Mouse (Mus musculus): ENCODE measurements around the gene Efcab11.

Gene Efcab11

GRCm38 (mm10) chr12:99795921-99796320 is 88.3 kb downstream of the Efcab11 start:
- DNase-seq, result no peak

GRCm38 (mm10) chr12:99794792-99795620 is 89.2 kb downstream of the Efcab11 start:
- no peak for DNase-seq

GRCm38 (mm10) chr12:99794158-99794515 is 90.1 kb downstream of the Efcab11 start:
- no peak for DNase-seq

GRCm38 (mm10) chr12:99793465-99794157 is 90.6 kb downstream of the Efcab11 start:
- DNase-seq, result no peak

GRCm38 (mm10) chr12:99789283-99789960 is 94.8 kb downstream of the Efcab11 start:
- DNase-seq, result no peak

GRCm38 (mm10) chr12:99781774-99782173 is 102.5 kb downstream of the Efcab11 start:
- no peak for DNase-seq

- DNase-seq, result no peak
Measured at GRCm38 (mm10) chr12:99780396-99780795, 103.8 kb downstream of the Efcab11 start.

- no peak for DNase-seq
Measured at GRCm38 (mm10) chr12:99779908-99780307, 104.3 kb downstream of the Efcab11 start.

- no peak for DNase-seq
Measured at GRCm38 (mm10) chr12:99776497-99777139, 107.6 kb downstream of the Efcab11 start.

GRCm38 (mm10) chr12:99774864-99775263 is 109.4 kb downstream of the Efcab11 start:
- no peak for DNase-seq

- no peak for DNase-seq
Measured at GRCm38 (mm10) chr12:99773636-99774193, 110.5 kb downstream of the Efcab11 start.

GRCm38 (mm10) chr12:99771018-99771417 is 113.2 kb downstream of the Efcab11 start:
- no peak for DNase-seq

- no peak for DNase-seq
Measured at GRCm38 (mm10) chr12:99769626-99770025, 114.6 kb downstream of the Efcab11 start.

GRCm38 (mm10) chr12:99767691-99768090 is 116.5 kb downstream of the Efcab11 start:
- no peak for DNase-seq

- no peak for DNase-seq
Measured at GRCm38 (mm10) chr12:99765979-99766378, 118.3 kb downstream of the Efcab11 start.

GRCm38 (mm10) chr12:99764053-99764452 is 120.2 kb downstream of the Efcab11 start:
- DNase-seq, result no peak

- no peak for DNase-seq
Measured at GRCm38 (mm10) chr12:99757754-99758526, 126.3 kb downstream of the Efcab11 start.

- DNase-seq, result no peak
Measured at GRCm38 (mm10) chr12:99756914-99757687, 127.1 kb downstream of the Efcab11 start.

GRCm38 (mm10) chr12:99756213-99756612 is 128.0 kb downstream of the Efcab11 start:
- DNase-seq, result no peak

- no peak for DNase-seq
Measured at GRCm38 (mm10) chr12:99752986-99753385, 131.3 kb downstream of the Efcab11 start.

GRCm38 (mm10) chr12:99749391-99749790 is 134.8 kb downstream of the Efcab11 start:
- DNase-seq, result no peak
